Mouse (Mus musculus) retina, adult 2 months (tissue): ENCODE results near the gene Nhsl2.

Experiments used
- DNase-seq: peaks from one replicate; pipeline ENCODE4 v3.0.0-alpha.2; 2012; ENCODE audit warnings: low read depth, low spot score

Gene Nhsl2

GRCm38 (mm10) chrX:101980586-101980985, 131.4 kb downstream of the Nhsl2 start:
- no peak for DNase-seq

GRCm38 (mm10) chrX:101981450-101981849, 132.3 kb downstream of the Nhsl2 start:
- DNase-seq = no peak

- DNase-seq = no peak
Observed at GRCm38 (mm10) chrX:101983638-101984037, 134.5 kb downstream of the Nhsl2 start.

- DNase-seq = no peak
Observed at GRCm38 (mm10) chrX:101986657-101987367, 137.6 kb downstream of the Nhsl2 start.

GRCm38 (mm10) chrX:101993841-101994571, 144.8 kb downstream of the Nhsl2 start:
- no peak for DNase-seq

- no peak for DNase-seq
Observed at GRCm38 (mm10) chrX:101996726-101997125, 147.5 kb downstream of the Nhsl2 start.

GRCm38 (mm10) chrX:102003632-102004315, 154.6 kb downstream of the Nhsl2 start:
- DNase-seq = no peak

- no peak for DNase-seq
Observed at GRCm38 (mm10) chrX:102004370-102004769, 155.2 kb downstream of the Nhsl2 start.

- no peak for DNase-seq
Observed at GRCm38 (mm10) chrX:102005141-102005641, 156.0 kb downstream of the Nhsl2 start.

- no peak for DNase-seq
Observed at GRCm38 (mm10) chrX:102007935-102008334, 158.8 kb downstream of the Nhsl2 start.

- DNase-seq = no peak
Observed at GRCm38 (mm10) chrX:102017213-102017923, 168.2 kb downstream of the Nhsl2 start.

- no peak for DNase-seq
Observed at GRCm38 (mm10) chrX:102018890-102019289, 169.7 kb downstream of the Nhsl2 start.

GRCm38 (mm10) chrX:102019471-102020240, 170.5 kb downstream of the Nhsl2 start:
- no peak for DNase-seq

GRCm38 (mm10) chrX:102024976-102025375, 175.8 kb downstream of the Nhsl2 start:
- DNase-seq = no peak

- DNase-seq = no peak
Observed at GRCm38 (mm10) chrX:102031851-102032250, 182.7 kb downstream of the Nhsl2 start.

- DNase-seq = no peak
Observed at GRCm38 (mm10) chrX:102032431-102032830, 183.2 kb downstream of the Nhsl2 start.

GRCm38 (mm10) chrX:102033566-102033965, 184.4 kb downstream of the Nhsl2 start:
- DNase-seq = no peak

- DNase-seq = no peak
Observed at GRCm38 (mm10) chrX:102035671-102036070, 186.5 kb downstream of the Nhsl2 start.

GRCm38 (mm10) chrX:102036866-102037361, 187.7 kb downstream of the Nhsl2 start:
- no peak for DNase-seq

GRCm38 (mm10) chrX:102037506-102037905, 188.3 kb downstream of the Nhsl2 start:
- no peak for DNase-seq

- no peak for DNase-seq
Observed at GRCm38 (mm10) chrX:102041562-102041961, 192.4 kb downstream of the Nhsl2 start.
